Mouse (Mus musculus) ES-E14 (cell line): Measurements from ENCODE around the gene Fen1.

ENCODE experiments used
- CHD2 ChIP-seq: IDR thresholded peaks from 2 replicates; pipeline ENCODE4 v1.6.1; 2014; ENCODE audit warnings: mild to moderate bottlenecking, low read depth, low read length, inconsistent platforms
- ZC3H11A ChIP-seq: IDR thresholded peaks from 2 replicates; pipeline ENCODE4 v1.6.1; 2012; ENCODE audit warnings: low read depth, mild to moderate bottlenecking, inconsistent platforms, low read length, borderline replicate concordance

DNA sequence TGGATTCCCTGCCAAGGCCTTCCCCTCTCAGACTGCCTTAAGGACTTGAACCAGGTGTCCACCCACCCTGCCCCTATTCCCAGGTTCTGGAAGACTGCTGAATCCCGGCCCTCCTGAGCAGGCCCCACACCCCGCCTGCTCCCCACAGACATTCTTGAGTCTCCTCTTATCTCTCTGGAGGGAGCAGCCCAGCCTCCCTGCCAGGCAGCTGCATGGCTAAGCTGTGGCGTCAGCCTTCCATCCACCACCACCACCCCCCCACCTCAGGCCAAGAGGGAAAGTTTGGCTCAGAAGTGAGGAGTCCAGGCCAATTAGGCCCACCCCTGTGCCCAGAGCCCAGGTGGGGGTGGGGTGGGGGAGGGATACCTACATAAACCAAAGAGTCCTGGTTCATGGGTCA, 34.5 kb upstream of the Fen1 start:
- TF ChIP-seq ZC3H11A: no peak
- TF ChIP-seq CHD2: no peak
